Mouse (Mus musculus): ENCODE data around the gene Siah2.

Siah2 gene

GRCm38 (mm10) chr3:58691997-58692721 lies at the start of gene Siah2:
Gene Siah2 (minus strand): TSS chr3:58692400.
- DNase-seq, result peak; percentile 92

- DNase-seq, result no peak
Measured at GRCm38 (mm10) chr3:58739536-58739935, 47.3 kb upstream of the Siah2 start.

GRCm38 (mm10) chr3:58738346-58739089 lies 46.3 kb upstream of the Siah2 start:
- DNase-seq, result no peak

GRCm38 (mm10) chr3:58731520-58731919 lies 39.3 kb upstream of the Siah2 start:
- no peak for DNase-seq

- DNase-seq, result no peak
Measured at GRCm38 (mm10) chr3:58730580-58730979, 38.4 kb upstream of the Siah2 start.

- peak; percentile 17 for DNase-seq
Measured at GRCm38 (mm10) chr3:58729549-58729948, 37.3 kb upstream of the Siah2 start.

GRCm38 (mm10) chr3:58727601-58728000 lies 35.4 kb upstream of the Siah2 start:
- no peak for DNase-seq

- peak; percentile 52 for DNase-seq
Measured at GRCm38 (mm10) chr3:58727012-58727411, 34.8 kb upstream of the Siah2 start.

- DNase-seq, result no peak
Measured at GRCm38 (mm10) chr3:58726374-58726773, 34.2 kb upstream of the Siah2 start.

- no peak for DNase-seq
Measured at GRCm38 (mm10) chr3:58724815-58725214, 32.6 kb upstream of the Siah2 start.

GRCm38 (mm10) chr3:58723656-58724055 lies 31.5 kb upstream of the Siah2 start:
- no peak for DNase-seq

- DNase-seq, result no peak
Measured at GRCm38 (mm10) chr3:58719461-58720230, 27.4 kb upstream of the Siah2 start.

GRCm38 (mm10) chr3:58716705-58717104 lies 24.5 kb upstream of the Siah2 start:
- no peak for DNase-seq

GRCm38 (mm10) chr3:58714767-58715166 lies 22.6 kb upstream of the Siah2 start:
- no peak for DNase-seq

GRCm38 (mm10) chr3:58714034-58714433 lies 21.8 kb upstream of the Siah2 start:
- DNase-seq, result no peak

GRCm38 (mm10) chr3:58713191-58713590 lies 21.0 kb upstream of the Siah2 start:
- DNase-seq, result no peak

- no peak for DNase-seq
Measured at GRCm38 (mm10) chr3:58704547-58704946, 12.3 kb upstream of the Siah2 start.

GRCm38 (mm10) chr3:58703748-58704147 lies 11.5 kb upstream of the Siah2 start:
- DNase-seq, result no peak

- no peak for DNase-seq
Measured at GRCm38 (mm10) chr3:58702329-58702728, 10.1 kb upstream of the Siah2 start.

GRCm38 (mm10) chr3:58701441-58701840 lies 9.2 kb upstream of the Siah2 start:
- DNase-seq, result no peak

- no peak for DNase-seq
Measured at GRCm38 (mm10) chr3:58697926-58698325, 5.7 kb upstream of the Siah2 start.

- no peak for DNase-seq
Measured at GRCm38 (mm10) chr3:58696806-58697205, 4.6 kb upstream of the Siah2 start.

- no peak for DNase-seq
Measured at GRCm38 (mm10) chr3:58695507-58695906, 3.3 kb upstream of the Siah2 start.

GRCm38 (mm10) chr3:58695044-58695443 lies 2.8 kb upstream of the Siah2 start:
- no peak for DNase-seq

Measured in lung, postnatal 14 days (tissue).